Mouse (Mus musculus): ENCODE results near the gene A530064D06Rik. TPM values are rescaled to one million over a fixed set of nuclear protein-coding genes. Genes with fewer than 3 reads are reported as not detected.
A peak's percentile ranks its signal among the peaks of the same experiment; 100 is the strongest.
"Not testable (repeated sequence)": the region's sequence is repeated elsewhere in the genome, so short reads cannot be mapped to it uniquely, and the experiment has no call there.

The A530064D06Rik gene
- polyA plus RNA-seq (2012; rRNA removed) = 0.41 and 0.69 TPM in 2 replicates

DNA sequence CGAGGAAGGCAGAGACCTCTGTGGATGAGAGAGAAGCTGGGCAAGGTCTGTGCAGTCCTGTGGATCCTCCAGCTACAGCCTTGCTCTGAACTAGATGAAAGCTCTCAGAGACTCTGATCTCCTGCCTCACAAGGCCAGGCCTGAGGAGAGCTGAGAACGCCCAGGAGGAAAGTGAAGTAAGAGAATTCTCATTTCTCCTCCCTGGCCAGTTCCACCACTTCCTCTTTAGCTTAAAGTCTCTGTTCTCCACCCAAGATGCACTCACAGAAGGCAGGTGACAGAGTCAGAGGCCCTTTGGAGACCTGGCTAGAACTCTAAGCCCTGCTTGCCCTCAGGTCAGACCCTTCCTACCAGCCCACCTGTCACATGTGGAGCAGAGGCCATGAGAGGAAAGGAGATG lies at the start of gene A530064D06Rik:
Gene A530064D06Rik, minus strand, starts transcription at position 173 of the 400 bp plus-strand sequence.
- DNase-seq (ENCODE audit: low spot score) = not testable (repeated sequence)

DNA sequence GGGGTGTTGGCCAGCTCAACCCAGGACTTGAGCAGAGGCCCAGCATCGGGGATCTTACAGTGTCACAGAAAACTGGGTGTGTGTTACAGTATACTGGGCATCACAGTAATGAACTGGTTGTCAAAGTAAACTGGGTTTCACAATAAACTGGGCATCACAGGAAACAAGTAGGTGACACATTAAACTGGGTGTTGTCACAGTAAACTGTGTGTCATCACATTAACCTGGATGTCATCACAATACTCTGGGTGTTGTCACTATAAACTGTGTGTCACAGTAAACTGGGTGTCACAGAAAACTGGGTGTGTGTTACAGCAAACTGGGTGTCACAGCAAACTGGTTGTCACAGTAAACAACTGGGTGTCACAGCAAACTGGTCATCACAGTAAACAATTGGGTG lies 48.4 kb upstream of the A530064D06Rik start:
- DNase-seq (ENCODE audit: low spot score) = no peak

DNA sequence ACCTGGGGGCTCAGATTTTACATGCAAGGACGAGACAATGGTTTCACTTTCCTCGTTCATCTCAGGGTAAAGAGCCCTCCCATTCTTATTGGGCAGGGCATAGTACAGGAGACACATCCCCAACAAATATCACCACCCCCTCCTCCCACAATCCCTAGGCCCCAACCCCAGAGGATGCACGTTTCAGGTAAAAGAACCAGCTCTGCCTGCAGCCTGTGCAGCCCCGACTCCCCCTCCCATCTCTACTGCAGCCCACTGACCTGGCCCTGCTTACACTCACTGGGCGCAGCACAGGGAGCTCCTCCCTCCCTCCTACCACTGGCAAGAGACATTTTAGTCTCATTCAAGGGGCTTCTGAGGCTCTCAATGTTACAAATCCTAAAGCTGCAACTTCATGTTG lies 46.4 kb upstream of the A530064D06Rik start:
- DNase-seq (ENCODE audit: low spot score) = no peak

DNA sequence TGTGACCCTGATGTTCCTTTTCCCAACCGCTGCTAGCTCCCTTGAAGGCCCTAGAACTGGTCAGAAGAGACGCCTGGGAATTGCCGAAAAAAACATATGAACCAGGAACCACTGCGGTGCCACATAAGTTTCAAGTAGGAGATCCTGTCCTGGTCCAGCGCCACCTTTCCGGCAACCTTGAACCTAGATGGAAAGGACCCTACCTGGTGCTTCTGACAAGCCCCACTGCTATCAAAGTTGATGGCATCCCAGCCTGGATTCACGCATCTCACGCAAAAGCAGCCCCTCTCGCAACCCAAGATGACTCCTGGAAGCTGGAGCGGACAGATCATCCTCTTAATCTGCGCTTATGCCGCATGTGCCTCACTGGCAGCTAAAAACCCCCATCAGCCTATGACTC lies 45.5 kb upstream of the A530064D06Rik start:
- no peak for DNase-seq (ENCODE audit: low spot score)

DNA sequence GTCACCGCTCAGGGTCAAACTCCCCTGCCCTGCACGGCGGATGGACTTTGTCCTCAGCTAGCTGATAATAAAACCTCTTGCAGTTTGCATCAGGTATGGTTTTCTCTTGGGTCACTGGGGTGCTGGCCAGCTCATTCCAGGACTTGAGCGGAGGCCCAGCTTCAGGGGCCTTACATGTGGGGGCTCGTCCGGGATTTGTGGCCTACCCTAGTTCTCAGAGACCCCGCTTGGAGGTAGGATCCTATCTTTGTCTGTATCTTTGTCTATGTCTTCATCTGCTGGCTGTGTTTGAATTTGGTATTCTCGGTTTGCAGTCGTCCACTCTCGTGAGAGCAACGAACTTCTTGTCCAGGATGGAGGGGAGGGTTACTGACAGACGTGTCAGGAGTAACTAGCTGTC lies 36.0 kb upstream of the A530064D06Rik start:
- no peak for DNase-seq (ENCODE audit: low spot score)

DNA sequence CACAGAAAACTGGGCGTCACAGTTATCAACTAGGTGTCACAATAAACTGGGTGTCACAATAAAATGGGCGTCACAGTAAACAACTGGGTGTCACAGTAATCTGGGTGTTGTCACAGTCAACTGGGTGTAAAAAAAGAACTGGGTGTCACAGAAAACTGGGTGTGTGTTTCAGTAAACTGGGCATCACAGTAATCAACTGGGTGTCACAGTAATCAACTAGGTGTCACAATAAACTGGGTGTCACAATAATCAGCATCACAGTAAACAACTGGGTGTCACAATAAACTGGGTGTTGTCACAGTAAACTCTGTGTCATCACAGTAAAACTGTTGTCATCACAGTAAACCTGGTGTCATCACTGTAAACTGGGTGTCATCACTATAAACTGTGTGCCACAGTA lies 25.3 kb upstream of the A530064D06Rik start:
- DNase-seq (ENCODE audit: low spot score) = no peak

DNA sequence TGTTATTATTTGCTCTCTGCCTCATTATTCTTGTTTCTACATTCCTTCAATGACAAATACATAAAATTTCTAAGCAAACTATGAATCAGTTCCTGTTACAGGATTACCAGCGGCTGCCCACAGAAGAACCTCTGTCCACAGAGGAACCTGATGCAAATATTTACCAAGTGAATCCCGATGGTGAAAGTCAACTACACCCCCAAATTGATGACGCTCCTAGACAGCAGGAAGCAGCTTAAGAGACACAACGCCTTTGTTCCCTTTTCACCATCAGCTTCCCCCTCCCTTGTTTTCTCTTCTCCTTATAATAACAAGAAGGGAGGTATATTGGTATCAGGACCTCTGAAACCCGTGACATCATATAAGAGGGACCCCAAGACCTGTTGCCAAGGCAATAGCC lies 18.2 kb upstream of the A530064D06Rik start:
- DNase-seq (ENCODE audit: low spot score) = no peak

DNA sequence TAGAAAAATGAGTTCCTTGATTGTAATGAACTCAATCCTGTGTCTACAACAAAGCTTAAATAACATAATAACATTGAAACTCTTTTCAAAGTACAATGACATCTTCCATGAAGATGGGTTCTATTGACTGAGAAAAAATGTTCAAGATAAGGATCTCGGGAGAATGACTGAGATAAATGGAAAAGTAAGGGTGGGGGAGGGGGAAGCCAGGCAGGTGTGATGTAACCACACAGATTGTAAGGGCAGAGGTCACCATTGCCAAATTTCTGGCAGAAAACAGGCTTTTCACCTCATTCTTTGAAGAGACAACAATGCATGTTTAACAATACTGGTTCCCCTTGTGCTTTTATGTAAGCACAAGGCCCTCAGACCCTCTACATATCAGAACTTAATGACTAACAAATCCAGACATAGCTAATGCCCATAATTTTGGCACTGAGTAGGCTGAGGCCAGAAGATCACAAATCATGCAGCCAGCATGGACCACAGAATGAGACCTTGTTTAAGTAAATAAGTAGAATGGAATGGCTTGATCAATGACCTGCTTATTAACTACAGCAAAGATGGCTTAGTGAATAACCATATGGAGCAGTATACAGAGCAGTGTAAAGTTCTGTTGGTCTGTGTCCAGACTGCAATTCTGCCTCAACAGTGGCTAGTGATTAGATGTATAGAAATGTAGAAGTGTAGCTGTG lies 9.5 kb downstream of the A530064D06Rik start:
- no peak for DNase-seq (ENCODE audit: low spot score)

DNA sequence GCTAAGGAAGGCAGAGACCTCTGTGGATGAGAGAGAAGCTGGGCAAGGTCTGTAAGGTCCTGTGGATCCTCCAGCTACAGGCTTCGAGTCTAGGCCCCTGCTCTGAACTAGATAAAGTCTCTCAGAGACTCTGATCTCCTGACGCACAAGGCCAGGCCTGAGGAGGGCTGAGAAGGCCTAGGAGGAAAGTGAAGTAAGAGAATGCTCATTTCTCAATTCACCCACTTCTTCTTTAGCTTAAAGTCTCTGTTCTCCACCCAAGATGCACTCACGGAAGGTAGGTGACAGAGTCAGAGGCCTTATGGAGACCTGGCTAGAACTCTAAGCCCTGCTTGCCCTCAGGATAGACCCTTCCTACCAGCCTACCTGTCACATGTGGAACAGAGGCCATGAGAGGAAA lies 21.0 kb downstream of the A530064D06Rik start, which contains the start of gene 9830107B12Rik:
Gene 9830107B12Rik, minus strand, starts transcription at position 149 of the 400 bp plus-strand sequence.
- no peak for DNase-seq (ENCODE audit: low spot score)

DNA sequence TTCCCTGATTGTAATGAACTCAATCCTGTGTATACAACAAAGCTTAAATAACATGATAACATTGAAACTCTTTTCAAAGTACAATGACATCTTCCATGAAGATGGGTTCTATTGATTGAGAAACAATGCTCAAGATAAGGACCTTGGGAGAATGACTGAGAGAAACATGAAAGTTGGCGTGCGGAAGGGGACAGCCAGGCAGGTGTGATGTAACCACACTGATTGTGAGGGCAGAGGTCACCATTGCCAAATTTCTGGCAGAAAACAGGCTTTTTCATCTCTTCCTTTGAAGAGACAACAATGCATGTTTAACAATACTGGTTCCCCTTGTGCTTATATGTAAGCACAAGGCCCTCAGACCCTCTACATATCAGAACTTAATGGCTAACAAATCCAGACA lies 34.3 kb downstream of the A530064D06Rik start:
- DNase-seq (ENCODE audit: low spot score) = no peak

DNA sequence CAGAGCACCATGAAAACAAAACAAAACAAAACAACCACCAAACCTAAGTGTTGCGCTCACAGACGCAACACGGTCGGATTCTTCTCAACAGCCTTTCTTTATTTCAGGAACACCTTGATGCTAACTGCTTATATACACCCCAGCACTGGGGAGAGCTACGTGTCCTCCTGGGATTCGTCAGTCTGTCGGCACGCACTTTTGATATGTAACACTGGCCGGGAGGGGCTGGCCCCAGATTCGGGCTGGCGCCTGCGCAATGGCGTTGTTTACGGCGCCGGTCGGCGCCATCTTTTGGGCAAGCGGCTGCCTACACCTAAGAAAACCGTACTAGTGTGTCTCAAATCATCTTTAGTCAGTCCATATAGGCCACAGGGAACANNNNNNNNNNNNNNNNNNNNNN lies 46.6 kb downstream of the A530064D06Rik start:
- DNase-seq (ENCODE audit: low spot score) = no peak

DNA sequence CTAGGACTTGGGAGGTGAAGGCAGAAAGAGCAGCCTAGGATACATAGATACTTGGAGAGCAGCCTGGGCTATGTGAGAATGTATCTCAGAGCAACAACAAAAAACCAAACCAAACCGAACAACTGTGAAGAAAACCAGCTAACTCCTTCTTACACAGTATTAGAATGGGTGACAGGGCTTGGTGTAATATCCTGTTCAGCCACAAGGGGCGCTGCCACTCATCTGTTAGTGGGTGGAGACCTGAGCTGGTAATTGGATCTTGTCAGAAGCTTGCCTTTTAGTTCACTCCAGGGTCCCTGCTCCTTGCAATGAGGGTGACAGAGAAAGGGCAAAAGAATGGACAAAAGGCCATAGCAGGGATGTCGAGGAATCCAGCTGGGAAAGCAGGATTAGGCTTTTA lies 47.4 kb downstream of the A530064D06Rik start:
- peak; percentile 42 for DNase-seq (ENCODE audit: low spot score)

DNA sequence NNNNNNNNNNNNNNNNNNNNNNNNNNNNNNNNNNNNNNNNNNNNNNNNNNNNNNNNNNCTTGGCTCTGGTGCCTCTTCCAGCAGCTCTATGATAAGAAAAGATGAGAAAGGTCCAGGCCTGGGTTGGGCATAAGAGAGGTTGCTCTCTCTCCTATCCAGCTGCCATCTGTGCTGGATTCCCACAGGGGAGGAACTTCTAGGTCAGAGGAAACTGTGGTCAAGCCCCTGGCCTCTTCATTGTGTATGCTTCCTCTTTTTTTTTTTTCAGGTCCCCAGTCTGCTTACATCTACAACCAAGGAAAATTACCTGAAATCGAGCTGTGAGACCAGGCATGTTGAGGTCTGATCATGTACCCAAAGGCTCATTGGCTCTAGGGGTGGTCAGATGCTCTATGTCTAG lies 48.5 kb downstream of the A530064D06Rik start:
- no peak for DNase-seq (ENCODE audit: low spot score)

DNA sequence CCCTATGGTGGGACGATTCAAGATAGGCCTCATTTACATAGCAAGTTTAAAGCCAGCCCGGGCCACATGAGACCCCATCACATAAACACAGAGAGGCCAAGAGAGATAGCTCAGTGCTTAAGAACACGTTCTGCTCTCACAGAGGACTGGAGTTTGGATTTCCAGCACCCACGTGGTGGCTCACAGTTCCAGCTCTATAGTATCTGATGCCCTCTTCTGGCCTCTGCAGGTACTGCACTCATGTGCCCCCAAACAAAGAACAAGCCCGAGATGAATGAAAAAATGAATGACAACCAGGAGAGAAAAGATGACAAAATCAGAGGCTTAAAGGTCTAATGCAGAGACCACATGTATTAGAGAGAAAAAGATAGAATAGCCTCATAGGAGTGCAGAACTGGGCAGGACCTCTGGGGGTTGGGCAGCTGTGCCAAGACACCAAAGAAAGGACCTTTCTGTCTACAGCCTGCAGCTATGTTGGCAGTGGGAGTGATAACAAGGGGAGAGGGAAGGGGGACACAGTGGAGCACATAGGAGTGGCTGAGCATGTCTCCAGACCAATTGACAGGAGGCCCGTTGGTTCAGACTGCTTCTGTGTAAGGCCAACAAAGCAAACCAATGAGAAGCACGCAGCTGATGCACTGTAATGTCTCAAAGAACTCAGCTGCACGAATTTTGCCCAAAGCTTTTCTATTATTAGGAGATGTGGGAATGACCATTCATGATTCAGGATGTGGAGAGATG lies 56.4 kb downstream of the A530064D06Rik start:
- DNase-seq (ENCODE audit: low spot score) = no peak

DNA sequence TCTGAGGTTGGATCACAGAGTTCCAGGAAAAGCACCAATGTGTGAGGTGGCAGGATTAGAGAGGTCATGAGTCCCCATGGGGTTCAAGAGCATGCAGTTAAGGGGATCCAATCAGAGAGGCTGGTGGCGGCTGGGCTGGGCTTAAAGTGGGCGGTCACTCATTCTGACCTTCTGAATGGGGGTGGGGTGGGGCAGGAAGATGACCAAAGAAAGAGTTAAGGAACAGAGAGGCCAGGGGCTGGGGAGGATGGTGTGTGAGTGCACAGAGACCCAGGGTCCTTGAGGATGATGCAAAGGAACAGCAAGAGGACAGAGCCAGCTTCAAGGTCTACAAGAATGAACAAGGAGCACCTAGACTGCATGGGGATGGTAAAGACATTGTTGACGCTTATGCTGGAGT lies 58.6 kb downstream of the A530064D06Rik start:
- no peak for DNase-seq (ENCODE audit: low spot score)

DNA sequence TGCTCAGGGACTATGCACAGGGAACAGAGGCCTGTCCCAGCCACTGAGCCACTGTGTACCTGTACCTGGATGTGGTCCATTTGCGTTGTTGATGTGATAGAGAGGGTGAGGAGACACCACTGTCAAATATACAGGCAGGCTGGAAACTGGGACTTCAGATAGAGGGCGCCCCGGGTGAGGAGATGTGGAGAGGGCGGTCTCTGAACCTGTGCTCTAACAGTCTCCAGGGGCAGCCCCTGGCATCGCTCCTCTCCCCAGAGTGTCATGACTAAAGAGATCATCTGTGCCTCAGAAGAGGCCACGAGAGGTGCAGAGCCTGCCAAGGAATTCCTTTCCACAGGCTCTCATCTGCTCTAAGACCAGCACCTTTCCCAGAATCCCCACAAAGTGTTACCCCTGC lies 59.2 kb downstream of the A530064D06Rik start:
- DNase-seq (ENCODE audit: low spot score) = no peak

DNA sequence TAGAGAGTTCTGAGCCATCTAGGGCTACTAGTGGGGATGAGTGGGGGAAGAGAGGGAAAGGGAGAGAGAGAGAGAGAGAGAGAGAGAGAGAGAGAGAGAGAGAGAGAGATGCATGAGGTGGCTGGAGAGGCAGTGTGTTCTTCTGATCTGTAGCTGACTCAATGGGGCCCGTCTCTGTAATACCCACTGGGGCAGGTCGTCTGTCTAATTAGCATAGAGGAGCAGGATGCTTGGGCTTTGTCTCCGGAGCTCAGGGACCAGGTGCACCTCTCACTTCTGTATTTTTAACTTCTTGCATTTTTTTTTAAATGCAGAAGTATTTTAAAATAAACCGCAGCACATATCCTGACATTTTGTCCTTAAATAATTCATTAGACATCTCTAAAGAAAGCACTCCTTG lies 59.7 kb downstream of the A530064D06Rik start:
- no peak for DNase-seq (ENCODE audit: low spot score)

DNA sequence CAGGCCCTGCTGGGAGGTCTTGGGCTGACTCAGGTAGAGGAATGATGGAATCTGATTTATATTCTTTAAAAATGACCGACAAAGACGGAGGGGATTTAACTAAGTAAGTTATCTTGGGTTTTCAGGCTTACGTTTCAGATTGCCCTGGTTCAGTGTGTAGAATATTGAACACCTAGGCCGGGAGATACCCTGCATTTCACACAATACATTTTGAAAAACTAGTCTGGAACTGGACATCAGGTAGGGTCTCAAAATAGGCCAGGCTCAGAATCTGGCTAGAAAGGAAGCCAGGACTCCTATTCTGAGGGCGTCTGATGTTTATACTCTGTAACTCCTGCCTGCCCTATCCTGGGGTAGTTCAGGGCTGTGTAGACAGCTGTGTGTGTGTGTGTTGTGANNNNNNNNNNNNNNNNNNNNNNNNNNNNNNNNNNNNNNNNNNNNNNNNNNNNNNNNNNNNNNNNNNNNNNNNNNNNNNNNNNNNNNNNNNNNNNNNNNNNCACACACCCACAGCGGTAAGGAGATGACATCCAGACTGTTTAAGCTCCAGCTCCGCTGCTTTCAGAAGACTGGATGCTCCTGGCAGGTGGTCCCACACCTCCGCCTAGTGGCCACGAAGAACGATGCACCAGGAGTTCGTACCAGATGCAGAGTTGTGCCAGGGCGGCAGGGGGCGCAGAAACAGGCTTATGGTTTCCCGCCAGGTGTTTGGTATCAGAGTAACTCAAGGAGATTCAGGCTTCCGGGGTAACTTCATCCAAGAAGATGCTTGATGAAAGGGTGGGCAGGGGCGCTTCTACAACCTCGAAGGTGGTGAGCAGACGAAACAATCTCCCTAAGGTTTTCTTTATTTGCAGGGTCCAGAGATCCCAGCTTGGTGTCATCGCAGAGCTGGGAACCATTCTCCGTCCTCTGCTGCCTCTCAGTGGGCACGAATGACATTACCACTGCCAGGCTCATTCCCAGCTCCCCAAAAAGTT lies 66.3 kb downstream of the A530064D06Rik start:
- peak; percentile 63 for DNase-seq (ENCODE audit: low spot score)

DNA sequence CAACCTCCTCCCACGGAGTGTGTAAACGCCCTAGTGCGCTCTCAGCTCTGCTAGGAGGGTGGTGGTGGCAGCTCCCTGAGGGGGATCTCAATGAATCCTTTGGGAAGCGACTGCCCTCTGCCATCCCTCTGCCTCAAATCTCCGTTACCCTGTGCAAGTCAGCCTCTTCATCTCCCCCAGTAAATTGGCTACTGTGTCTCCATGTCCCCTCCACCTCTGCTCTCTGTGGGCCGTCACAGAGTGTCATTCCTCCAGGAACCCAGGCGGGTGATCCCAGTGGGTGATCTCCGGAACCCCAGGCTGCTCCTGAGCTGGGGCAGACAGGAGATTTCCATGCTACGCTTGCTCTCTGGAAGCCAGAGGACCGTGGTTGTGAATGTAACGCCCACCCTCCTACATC lies 67.8 kb downstream of the A530064D06Rik start:
- DNase-seq (ENCODE audit: low spot score) = no peak
